Mouse (Mus musculus) right cerebral cortex, postnatal 14 days (tissue): ENCODE measurements around the gene Mybpc2.

ENCODE experiments used
- DNase-seq: peaks from one replicate; pipeline ENCODE4 v3.0.0; 2022

The Mybpc2 gene

DNA sequence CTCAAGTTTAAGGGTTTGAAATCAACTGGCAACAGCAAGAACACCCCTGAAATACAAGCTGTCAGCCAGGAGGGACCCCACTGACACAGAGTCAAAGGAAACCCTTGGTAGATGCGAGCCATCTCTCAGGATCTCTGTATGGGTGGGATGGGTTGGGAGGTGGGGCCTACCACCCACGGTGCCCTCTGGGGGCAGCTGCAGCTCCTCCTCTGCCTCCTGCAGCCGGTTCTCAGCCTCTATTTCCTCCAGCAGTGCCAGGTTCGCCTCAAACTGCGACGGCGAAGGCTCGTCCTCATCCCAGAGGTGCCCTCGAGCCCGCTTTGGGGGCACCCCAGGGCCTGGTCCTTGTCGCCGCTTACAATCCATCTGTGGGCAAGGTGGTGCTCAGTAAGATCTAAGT is 18.6 kb upstream of the Mybpc2 start:
- no peak for DNase-seq

GRCm38 (mm10) chr7:44542555-44542954 is 18.1 kb upstream of the Mybpc2 start:
- no peak for DNase-seq

DNA sequence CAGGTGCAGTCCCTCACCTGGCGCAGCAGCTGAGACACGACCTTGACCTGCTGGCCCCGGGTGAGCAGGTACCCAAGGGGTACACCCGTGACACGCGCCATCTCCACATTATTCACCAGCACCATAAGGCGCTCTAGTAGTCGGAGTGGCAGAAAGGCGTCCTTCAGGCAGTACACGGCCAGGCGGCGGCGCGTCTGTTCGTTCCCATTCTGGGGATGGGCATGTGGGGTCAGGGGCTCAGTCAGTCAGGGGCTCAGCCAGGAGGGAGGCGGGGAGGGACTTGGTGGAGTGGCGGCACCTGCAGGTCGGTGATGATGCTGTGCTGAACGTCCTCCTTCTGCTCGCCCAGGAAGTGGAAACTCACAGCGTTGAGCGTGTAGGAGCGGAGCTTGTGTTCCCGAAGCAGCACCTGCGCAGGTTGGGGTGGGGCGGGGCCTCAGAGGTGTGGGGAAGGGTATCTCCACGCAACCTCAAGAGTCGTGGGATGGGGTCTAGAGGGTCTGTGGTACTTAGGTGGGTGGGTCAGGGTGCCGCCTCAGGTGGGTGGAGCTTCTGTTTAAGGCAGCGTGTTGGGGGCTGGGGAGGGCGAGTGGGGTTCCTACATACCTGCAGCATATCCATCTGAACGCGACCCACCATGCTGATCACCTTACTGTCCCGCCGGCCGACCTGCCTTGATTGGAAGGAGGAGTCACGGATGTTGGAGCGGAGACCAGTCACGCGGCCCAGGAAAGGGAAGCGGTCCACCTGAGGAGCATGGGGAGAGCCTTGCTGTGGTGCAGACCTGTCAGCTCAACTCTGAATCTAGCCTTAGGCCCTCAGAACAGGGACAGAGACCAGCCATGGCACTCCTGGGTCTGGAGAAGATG is 14.5 kb upstream of the Mybpc2 start:
- DNase-seq = no peak

GRCm38 (mm10) chr7:44537496-44537895 is 13.0 kb upstream of the Mybpc2 start:
- no peak for DNase-seq

DNA sequence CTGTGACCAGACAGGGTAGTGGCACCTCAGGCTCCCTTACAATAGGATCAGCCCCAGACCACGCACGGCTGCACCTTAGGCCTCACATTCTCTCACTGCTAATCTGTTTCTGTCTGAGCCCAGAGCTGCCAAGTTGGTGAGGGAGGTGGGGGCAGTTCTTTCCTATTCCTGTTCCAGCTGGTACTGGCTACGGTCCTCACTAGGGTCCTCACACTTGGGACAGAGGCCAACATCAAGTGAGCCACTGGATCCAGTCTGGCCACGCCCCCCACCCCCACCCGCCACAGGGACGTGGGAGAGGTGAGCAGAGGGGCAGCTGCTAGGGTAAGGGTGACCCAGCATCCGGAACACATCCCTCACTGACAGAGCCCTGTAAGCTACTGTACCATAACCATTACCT is 12.6 kb upstream of the Mybpc2 start:
- DNase-seq = no peak

- DNase-seq = peak; percentile 52
Measured at GRCm38 (mm10) chr7:44536590-44536968, 12.1 kb upstream of the Mybpc2 start.

DNA sequence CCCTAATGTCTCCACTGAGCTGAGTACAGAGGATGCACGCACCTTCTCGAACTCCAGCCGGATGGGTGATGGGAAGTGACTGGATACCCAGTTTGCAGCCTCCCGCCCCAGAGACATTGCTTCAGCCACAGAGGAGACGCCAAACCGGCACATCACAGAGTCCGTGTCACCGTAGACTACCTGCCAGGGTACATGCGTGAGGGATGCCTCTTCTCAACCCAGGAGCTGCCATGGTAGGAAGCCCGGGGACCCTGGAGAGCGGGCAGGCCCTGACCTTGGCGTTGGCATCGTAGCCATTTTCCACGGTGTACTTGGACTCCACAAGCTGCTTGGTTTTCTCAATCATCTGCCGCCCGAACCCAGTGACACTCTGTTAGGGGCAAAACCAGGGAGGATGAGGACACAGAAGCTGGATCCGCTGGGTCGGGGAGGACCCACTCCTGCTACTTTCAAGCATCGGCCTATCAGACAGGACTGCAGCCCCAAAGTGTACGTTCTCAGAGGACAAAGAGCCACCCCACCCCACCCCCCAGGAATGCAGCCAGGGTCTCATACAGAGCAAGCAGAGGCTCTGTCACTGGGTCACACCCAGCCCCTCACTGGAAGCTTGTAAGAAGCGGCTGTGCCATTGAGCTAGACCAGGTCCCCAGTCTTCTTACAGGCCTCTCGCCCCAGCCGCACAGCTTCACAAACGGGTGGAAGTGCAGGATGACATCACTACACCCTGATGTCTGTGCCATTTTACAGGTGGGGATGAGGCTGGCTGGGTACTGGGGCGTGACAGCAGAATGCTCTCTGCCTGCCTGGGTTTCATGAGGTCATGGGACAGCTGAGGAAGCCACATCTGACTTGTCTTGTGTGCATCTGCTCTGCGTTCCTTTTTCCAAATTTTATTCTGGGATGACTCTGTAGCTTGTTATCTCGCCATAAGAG is 11.5 kb upstream of the Mybpc2 start:
- DNase-seq = no peak

DNA sequence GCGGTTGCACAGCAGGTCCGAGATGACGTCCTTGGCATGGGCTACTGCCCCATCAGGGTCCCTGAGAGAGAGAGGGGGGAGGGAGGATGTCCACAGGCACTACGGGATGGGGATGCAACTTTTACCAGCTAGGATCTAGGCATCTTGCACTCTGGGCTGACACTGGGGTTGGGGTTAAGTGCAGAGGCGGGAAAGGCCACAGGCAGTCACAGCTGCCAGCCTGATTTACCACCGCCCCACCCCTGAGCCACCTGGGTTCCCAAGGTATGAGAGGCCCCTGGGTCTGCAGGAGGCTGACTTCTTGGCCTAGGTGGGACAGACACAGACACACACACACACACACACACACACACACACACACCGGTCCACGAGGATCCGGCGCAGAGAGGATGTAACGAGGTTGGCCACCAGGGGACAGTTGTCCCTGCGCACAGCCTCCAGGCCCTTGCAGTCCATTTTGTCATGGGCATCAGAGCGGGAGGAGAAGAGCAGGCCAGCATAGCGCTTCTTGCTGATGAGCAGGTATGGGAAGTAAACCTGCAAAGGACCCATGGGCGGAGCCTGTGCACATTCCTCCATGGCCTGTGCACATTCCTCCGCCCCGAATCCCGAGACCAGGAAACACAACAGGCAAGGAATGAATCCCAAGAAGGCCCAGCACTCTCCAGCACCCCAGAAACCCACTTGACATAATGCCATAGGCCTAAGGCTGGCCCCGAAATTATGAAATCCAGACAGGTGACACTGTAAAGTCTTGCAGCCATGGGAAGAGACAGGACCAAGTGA is 10.4 kb upstream of the Mybpc2 start:
- DNase-seq = no peak

DNA sequence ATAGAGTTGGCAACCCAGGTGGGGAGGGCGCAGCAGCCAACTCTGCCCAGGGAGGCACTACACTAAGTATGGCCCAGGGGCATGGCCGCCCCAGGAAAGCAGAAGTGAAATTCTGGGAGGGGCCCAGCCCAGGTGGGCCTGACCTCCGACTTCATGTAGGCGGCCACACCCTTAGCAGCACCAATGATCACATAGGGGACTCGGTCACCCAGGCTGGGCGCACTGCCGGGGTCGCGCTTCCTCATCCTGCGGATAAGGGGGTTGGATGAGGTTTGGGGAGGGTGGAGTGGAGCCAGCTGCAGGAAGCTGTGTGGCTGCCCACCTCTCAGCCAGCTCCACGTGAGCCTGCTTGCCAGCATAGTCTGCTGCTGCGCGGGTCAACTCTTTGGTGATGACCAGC is 9.8 kb upstream of the Mybpc2 start:
- DNase-seq = no peak

- DNase-seq = no peak
Measured at GRCm38 (mm10) chr7:44533746-44534045, 9.2 kb upstream of the Mybpc2 start.

GRCm38 (mm10) chr7:44532918-44533745 is 8.7 kb upstream of the Mybpc2 start:
- no peak for DNase-seq

DNA sequence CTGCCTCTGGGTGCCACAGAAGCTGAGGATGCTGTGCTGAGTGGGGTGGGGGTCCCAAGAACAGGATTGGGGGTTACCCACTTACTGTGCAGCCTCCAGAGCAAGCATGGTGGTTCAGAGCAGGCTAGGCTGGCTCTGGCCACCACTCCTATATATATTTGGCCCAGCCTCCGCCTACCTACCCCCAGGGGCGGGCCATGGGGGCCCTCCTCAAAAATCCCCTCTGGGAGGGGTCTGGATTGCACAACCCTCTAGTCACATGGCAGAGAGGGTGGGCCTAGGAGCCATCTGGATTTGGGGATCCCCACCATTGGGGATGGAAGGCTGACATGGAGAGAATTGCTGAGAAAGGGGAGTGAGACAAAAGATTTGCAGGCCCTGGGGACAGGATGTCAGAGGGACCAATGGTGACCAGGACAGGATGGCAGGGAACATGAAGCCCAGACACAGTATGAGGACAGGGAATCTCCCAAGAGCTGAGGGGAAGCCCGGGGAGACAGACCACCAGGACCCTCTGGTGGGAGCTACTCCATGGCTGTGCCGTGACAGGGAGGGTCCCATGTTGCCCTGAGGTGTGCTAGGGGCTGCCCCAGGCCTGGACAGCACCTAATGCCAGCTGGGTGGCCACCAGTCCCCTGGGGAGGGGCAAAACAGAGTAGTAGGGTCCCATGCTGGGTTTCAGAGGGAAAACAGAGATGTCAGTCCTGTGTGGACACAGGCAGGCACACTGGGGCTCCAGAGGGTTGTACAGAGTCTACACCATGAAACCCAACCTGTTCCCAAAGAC is 7.7 kb upstream of the Mybpc2 start, which contains the start of gene Spib:
TSS of gene Spib (minus strand) at position 126 of the 787 bp plus-strand sequence.
- DNase-seq = no peak

DNA sequence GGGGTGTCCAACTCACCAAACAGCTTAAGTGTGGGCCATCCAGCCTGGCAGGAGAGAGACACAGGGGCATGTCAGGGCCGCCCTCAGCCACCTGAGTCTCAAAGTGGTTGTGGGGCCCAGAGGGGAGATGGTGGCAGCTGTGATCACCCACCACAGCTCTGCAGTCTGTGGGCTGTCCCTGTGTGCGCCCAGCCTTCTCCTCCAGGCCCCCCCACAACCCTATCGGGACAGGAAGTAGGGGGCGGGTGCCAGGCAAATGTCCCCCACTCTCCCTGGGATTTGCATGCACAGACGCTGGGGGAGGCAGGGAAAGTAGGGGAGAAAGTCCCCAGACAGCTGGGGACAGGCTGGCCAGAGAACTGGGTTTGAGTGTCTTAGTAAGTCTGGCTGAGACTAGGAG is 6.8 kb upstream of the Mybpc2 start:
- no peak for DNase-seq

- DNase-seq = no peak
Measured at GRCm38 (mm10) chr7:44530507-44530906, 6.1 kb upstream of the Mybpc2 start.

DNA sequence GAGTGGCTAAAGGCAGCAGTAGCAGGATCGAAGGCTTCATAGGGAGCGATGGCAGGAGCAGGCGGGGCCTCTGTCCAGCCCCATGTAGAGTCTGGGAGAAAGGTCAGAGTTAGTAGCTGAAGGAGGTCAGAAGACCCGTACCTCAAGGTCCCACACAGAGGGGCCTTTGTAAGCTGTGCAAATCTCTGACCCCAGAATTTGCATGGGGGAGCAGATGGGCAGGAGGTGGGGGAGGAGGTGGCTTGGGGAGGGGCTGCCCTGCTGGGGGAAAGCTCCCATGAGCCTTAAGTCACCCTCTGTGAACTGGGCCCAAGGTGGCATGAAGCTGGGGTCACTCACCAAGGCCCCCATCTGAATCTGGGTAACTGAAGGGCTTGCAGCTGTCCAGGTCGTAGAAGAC is 5.1 kb upstream of the Mybpc2 start:
- no peak for DNase-seq

GRCm38 (mm10) chr7:44527483-44528398 is 3.3 kb upstream of the Mybpc2 start:
- DNase-seq = peak; percentile 86

DNA sequence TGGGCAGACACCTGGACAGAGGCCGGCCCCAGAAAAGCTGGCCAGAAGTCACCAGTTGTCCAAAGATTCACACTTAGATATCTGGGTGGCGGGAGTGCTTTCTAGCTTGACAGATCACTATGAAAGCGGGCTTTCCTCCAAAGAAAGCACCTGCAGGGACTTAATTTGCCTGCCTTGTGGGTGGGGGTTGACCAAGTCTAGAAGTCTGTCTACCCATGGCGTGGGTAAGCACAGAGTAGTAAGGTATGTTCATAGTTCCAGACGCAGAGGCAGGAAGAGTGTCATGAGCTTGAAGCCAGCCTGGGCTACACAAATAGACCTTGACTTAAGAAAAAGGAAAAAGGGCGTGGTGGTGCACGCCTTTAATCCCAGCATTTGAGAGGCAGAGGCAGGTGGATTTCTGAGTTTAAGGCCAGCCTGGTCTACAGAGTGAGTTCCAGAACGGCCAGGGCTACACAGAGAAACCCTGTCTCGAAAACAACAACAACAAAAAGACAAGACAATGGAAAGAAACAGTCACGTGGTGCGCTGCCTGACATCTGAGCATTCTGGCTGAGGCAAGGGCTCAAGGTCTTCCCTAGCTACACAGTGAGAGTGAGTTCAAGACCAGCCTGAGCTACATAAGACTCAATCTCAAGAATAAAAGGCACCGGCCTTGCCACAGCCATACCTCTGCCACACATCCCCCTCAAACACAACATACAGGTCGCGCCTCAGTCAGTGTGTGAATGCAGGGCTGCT is 2.1 kb upstream of the Mybpc2 start:
- DNase-seq = no peak

GRCm38 (mm10) chr7:44525126-44525832 is 823 bp upstream of the Mybpc2 start:
- peak; percentile 54 for DNase-seq

GRCm38 (mm10) chr7:44523056-44523455 is 1.4 kb downstream of the Mybpc2 start:
- no peak for DNase-seq
